Mouse (Mus musculus) ovary, postnatal 10 days (tissue): ENCODE results near the gene Coq10b.
A peak's percentile ranks its signal among the peaks of the same experiment; 100 is the strongest.
"Not testable (repeated sequence)": the region's sequence is repeated elsewhere in the genome, so short reads cannot be mapped to it uniquely, and the experiment has no call there.

ENCODE experiments used
- DNase-seq: peaks from one replicate; pipeline ENCODE4 v3.0.0; 2022; ENCODE audit warnings: low spot score

The Coq10b gene

GRCm38 (mm10) chr1:55052355-55052953, at the start of gene Coq10b:
Gene Coq10b, plus strand, starts transcription at chr1:55052770.
- peak; percentile 95 for DNase-seq

GRCm38 (mm10) chr1:55008313-55008712, 44.3 kb upstream of the Coq10b start:
- not testable (repeated sequence) for DNase-seq

- DNase-seq: no peak
These were observed 40.1 kb upstream of the Coq10b start for GRCm38 (mm10) chr1:55012513-55012912.

- DNase-seq: no peak
These were observed 30.7 kb upstream of the Coq10b start for GRCm38 (mm10) chr1:55021907-55022306.

GRCm38 (mm10) chr1:55025656-55026430, 26.7 kb upstream of the Coq10b start:
- DNase-seq: no peak

- no peak for DNase-seq
These were observed 25.9 kb upstream of the Coq10b start for GRCm38 (mm10) chr1:55026444-55027252.

- DNase-seq: peak; percentile 85
These were observed 25.2 kb upstream of the Coq10b start, which contains the start of gene Sf3b1 for GRCm38 (mm10) chr1:55027253-55027801. Gene Sf3b1, minus strand, starts transcription at chr1:55027481.

- DNase-seq: no peak
These were observed 24.6 kb upstream of the Coq10b start for GRCm38 (mm10) chr1:55027966-55028365.

- DNase-seq: no peak
These were observed 23.9 kb upstream of the Coq10b start for GRCm38 (mm10) chr1:55028512-55029249.

GRCm38 (mm10) chr1:55029446-55029845, 23.1 kb upstream of the Coq10b start:
- no peak for DNase-seq

- DNase-seq: no peak
These were observed 21.4 kb upstream of the Coq10b start for GRCm38 (mm10) chr1:55031026-55031779.

GRCm38 (mm10) chr1:55039944-55040343, 12.6 kb upstream of the Coq10b start:
- DNase-seq: no peak

- DNase-seq: no peak
These were observed 10.9 kb upstream of the Coq10b start for GRCm38 (mm10) chr1:55041691-55042090.

- DNase-seq: no peak
These were observed 10.3 kb upstream of the Coq10b start for GRCm38 (mm10) chr1:55042246-55042645.

GRCm38 (mm10) chr1:55043164-55043563, 9.4 kb upstream of the Coq10b start:
- DNase-seq: no peak

GRCm38 (mm10) chr1:55048841-55049587, 3.6 kb upstream of the Coq10b start:
- no peak for DNase-seq

GRCm38 (mm10) chr1:55051671-55052070, 899 bp upstream of the Coq10b start:
- no peak for DNase-seq

GRCm38 (mm10) chr1:55053005-55053404, 435 bp downstream of the Coq10b start:
- DNase-seq: no peak

GRCm38 (mm10) chr1:55053596-55053995, 1.0 kb downstream of the Coq10b start:
- DNase-seq: no peak
